Mouse (Mus musculus): ENCODE data around the gene Alpi. TPM values are rescaled to one million over a fixed set of nuclear protein-coding genes. Genes with fewer than 3 reads are reported as not detected.

The Alpi gene
- total RNA-seq (2022): not detected

- DNase-seq (ENCODE audit: low spot score): no peak
Measured at GRCm38 (mm10) chr1:87101411-87101810, at the start of gene Alpi. Gene Alpi (minus strand): TSS chr1:87101606.

GRCm38 (mm10) chr1:87149422-87149821 lies 48.0 kb upstream of the Alpi start:
- DNase-seq (ENCODE audit: low spot score): no peak

GRCm38 (mm10) chr1:87143141-87143540 lies 41.7 kb upstream of the Alpi start:
- no peak for DNase-seq (ENCODE audit: low spot score)

GRCm38 (mm10) chr1:87142456-87142855 lies 41.0 kb upstream of the Alpi start:
- no peak for DNase-seq (ENCODE audit: low spot score)

- DNase-seq (ENCODE audit: low spot score): no peak
Measured at GRCm38 (mm10) chr1:87141550-87141949, 40.1 kb upstream of the Alpi start.

- no peak for DNase-seq (ENCODE audit: low spot score)
Measured at GRCm38 (mm10) chr1:87131803-87132202, 30.4 kb upstream of the Alpi start.

- DNase-seq (ENCODE audit: low spot score): no peak
Measured at GRCm38 (mm10) chr1:87127206-87128030, 26.0 kb upstream of the Alpi start.

- DNase-seq (ENCODE audit: low spot score): no peak
Measured at GRCm38 (mm10) chr1:87124673-87125072, 23.3 kb upstream of the Alpi start, which contains the start of gene Akp3. Gene Akp3 (plus strand): TSS chr1:87124973.

- DNase-seq (ENCODE audit: low spot score): no peak
Measured at GRCm38 (mm10) chr1:87114784-87115183, 13.4 kb upstream of the Alpi start.

GRCm38 (mm10) chr1:87111719-87112354 lies 10.4 kb upstream of the Alpi start:
- DNase-seq (ENCODE audit: low spot score): no peak

- DNase-seq (ENCODE audit: low spot score): no peak
Measured at GRCm38 (mm10) chr1:87108564-87108963, 7.2 kb upstream of the Alpi start.

GRCm38 (mm10) chr1:87106536-87106935 lies 5.1 kb upstream of the Alpi start:
- DNase-seq (ENCODE audit: low spot score): no peak

- no peak for DNase-seq (ENCODE audit: low spot score)
Measured at GRCm38 (mm10) chr1:87103936-87104335, 2.5 kb upstream of the Alpi start.

GRCm38 (mm10) chr1:87102114-87102513 lies 708 bp upstream of the Alpi start:
- no peak for DNase-seq (ENCODE audit: low spot score)

GRCm38 (mm10) chr1:87098358-87098975 lies 2.9 kb downstream of the Alpi start:
- peak; percentile 7 for DNase-seq (ENCODE audit: low spot score)

- DNase-seq (ENCODE audit: low spot score): no peak
Measured at GRCm38 (mm10) chr1:87095642-87096041, 5.8 kb downstream of the Alpi start.

- DNase-seq (ENCODE audit: low spot score): no peak
Measured at GRCm38 (mm10) chr1:87089828-87090227, 11.6 kb downstream of the Alpi start, which contains the start of gene Alppl2. Gene Alppl2 (minus strand): TSS chr1:87089928.

- DNase-seq (ENCODE audit: low spot score): no peak
Measured at GRCm38 (mm10) chr1:87089251-87089650, 12.2 kb downstream of the Alpi start.

- DNase-seq (ENCODE audit: low spot score): no peak
Measured at GRCm38 (mm10) chr1:87086964-87087363, 14.4 kb downstream of the Alpi start.

GRCm38 (mm10) chr1:87086196-87086595 lies 15.2 kb downstream of the Alpi start:
- no peak for DNase-seq (ENCODE audit: low spot score)

- DNase-seq (ENCODE audit: low spot score): no peak
Measured at GRCm38 (mm10) chr1:87073776-87074175, 27.6 kb downstream of the Alpi start.

GRCm38 (mm10) chr1:87070720-87071119 lies 30.7 kb downstream of the Alpi start:
- no peak for DNase-seq (ENCODE audit: low spot score)

- DNase-seq (ENCODE audit: low spot score): no peak
Measured at GRCm38 (mm10) chr1:87060913-87061312, 40.5 kb downstream of the Alpi start.

Measured in heart, adult 8-10 months (tissue).